Mouse (Mus musculus) embryonic facial prominence, embryonic 11.5 days (tissue): ENCODE results near the gene Raet1e. TPM values are rescaled to one million over a fixed set of nuclear protein-coding genes. Genes with fewer than 3 reads are reported as not detected.
"Not testable (repeated sequence)": the region's sequence is repeated elsewhere in the genome, so short reads cannot be mapped to it uniquely, and the experiment has no call there.

Experiments
- ATAC-seq: fragments of 200-750 bp; cut with Nextera tagmentation; replicated peaks from 2 replicates; pipeline ENCODE4 v1.8.0; 2017; ENCODE audit warnings: low read depth; ENCODE audit not compliant: insufficient number of reproducible peaks, low FRiP score, low TSS enrichment
- DNase-seq: peaks from one replicate; pipeline ENCODE4 v3.0.0-alpha.2; 2015; ENCODE audit warnings: low spot score
- H3K27ac ChIP-seq: fragments of 300-500 bp; sonication (generic); replicated peaks from 2 replicates; pipeline ENCODE4 v1.5.1; 2014; ENCODE audit warnings: mild to moderate bottlenecking, low read depth, low read length, control low read depth
- H3K27me3 ChIP-seq: fragments of 300-500 bp; sonication (generic); 2 replicates; pipeline ENCODE4 v1.6.1; 2014; ENCODE audit warnings: mild to moderate bottlenecking, low read length, moderate library complexity, mixed read lengths; ENCODE audit not compliant: control insufficient read depth, insufficient read depth
- H3K36me3 ChIP-seq: fragments of 300-500 bp; sonication (generic); replicated peaks from 2 replicates; pipeline ENCODE4 v1.6.1; 2014; ENCODE audit warnings: low read depth, mild to moderate bottlenecking, low read length, moderate library complexity, mixed read lengths; ENCODE audit not compliant: control insufficient read depth, insufficient read depth
- H3K4me1 ChIP-seq: fragments of 300-500 bp; sonication (generic); 2 replicates; pipeline ENCODE4 v1.6.1; 2014; ENCODE audit warnings: low read length, mixed read lengths; ENCODE audit not compliant: control insufficient read depth, insufficient read depth
- H3K4me2 ChIP-seq: fragments of 300-500 bp; sonication (generic); 2 replicates; pipeline ENCODE4 v1.6.1; 2014; ENCODE audit warnings: low read depth, mild to moderate bottlenecking, control low read depth, low read length, moderate library complexity
- H3K4me3 ChIP-seq: fragments of 300-500 bp; sonication (generic); 2 replicates; pipeline ENCODE4 v1.5.1; 2014; ENCODE audit warnings: low read depth, low read length, control low read depth
- H3K9ac ChIP-seq: fragments of 300-500 bp; sonication (generic); replicated peaks from 2 replicates; pipeline ENCODE4 v1.6.1; 2014; ENCODE audit warnings: mild to moderate bottlenecking, control low read depth, low read length
- H3K9me3 ChIP-seq: fragments of 300-500 bp; sonication (generic); replicated peaks from 2 replicates; pipeline ENCODE4 v1.6.1; 2016; ENCODE audit warnings: mild to moderate bottlenecking, low read length, inconsistent platforms, mixed read lengths; ENCODE audit not compliant: control insufficient read depth
- WGBS: fragments of 180-500 bp; shearing (Covaris S2); extraction: QIAGEN DNeasy Blood & Tissue Kit; methylation state at CpG from one replicate; pipeline ENCODE4 v1.1.7; 2014; 5-methylcytosine and 5-hydroxymethylcytosine counted together
- polyA plus RNA-seq: library from polyadenylated mRNA; unstranded; fragments of >200 nt; fragmentation: Nextera tagmentation; extraction: Ambion mirVana; gene quantifications from 2 replicates; pipeline ENCODE4 v1.2.1, GENCODE M21; 2014

Raet1e gene
- polyA plus RNA-seq, 1 experiment from 2014 or later, result 11.3 TPM

DNA sequence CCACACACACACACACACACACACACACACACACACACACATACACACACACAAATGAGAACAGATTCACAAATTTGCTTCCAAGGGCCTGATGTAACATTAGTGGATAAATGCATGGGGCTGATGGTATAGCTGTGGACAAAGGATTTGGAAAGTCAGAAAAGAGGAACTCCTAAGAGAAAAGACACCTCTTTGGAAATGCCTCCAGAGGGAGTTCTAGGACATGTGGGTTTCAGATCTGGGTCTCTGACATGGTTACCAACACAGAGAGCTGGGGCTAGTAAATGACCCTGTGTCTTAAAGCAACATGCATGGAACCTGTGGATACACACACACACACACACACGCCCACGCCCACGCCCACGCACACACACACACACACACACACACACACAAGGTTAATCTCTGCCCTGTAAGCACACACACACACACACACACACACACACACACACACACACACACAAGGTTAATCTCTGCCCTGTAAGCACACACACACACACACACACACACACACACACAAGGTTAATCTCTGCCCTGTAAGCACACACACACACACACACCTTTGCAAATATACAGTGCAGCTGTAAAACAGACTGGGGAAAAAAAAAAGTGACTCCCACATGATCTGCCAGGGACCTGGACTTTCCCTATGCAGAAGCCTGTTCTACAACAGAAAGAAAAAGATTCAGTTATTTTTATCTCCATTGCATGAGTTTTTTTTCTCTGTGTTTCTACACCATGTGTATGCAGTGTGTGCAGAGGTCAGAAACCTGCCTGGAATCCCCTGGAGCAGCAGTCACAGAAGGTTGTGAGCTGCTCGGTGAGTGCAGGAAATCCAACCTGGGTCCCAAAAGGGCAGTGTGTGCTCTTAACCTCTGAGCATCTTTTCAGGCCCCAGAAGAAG is 14.3 kb downstream of the Raet1e start:
- not testable (repeated sequence) for DNase-seq

DNA sequence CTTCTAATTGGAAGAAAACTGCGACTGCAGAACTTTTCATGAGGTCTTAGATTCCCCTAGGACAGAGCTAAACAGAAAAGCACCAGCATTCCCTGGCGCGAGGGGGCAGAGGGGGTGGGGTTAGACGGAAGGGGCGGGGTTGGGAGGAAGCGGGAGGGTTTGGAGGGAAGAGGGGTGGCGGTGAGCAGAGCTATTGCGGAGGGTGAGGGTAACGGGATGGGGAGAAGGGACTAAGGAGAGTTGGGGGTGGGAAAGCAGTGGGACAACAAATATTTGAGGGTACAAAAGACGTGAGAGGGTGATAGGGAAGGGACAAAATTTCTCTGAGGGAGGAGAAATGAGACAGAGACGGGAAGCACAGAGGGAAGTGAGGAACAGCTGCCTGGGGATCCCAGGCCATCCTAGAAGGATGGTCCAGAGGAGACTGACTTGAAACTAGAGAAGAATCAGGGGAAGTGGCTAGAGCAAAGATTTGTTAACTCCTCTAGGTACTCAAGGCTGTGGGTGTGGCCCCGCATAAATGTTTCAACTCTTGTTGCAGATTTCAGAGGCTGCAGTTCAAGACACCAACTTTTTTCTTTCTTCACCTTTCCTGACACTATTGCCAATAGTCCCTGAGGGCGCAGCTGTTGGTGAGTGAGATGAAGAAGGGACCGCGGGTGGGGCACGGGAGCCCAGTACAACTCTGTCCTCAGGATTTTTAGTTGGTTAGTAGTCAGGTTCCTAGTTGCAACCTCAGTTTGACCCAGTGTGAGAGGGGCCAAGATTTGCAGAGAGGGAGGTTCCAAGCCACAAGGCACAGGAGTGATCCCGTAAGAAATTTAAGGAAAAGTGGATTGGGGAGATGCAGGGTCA is 15.2 kb downstream of the Raet1e start:
- DNase-seq (peak; percentile 47), ATAC-seq (peak; percentile 67)
- not testable (repeated sequence) for H3K4me1 ChIP-seq, H3K27me3 ChIP-seq, H3K36me3 ChIP-seq, H3K4me2 ChIP-seq, H3K27ac ChIP-seq, H3K4me3 ChIP-seq, H3K9me3 ChIP-seq, H3K9ac ChIP-seq
- WGBS, result 11% methylated on average over 11 of the region's 17 CpGs

More for the DNA sequence above, 14.3 kb downstream of the Raet1e start:
- not testable (repeated sequence) for H3K27ac ChIP-seq, H3K4me3 ChIP-seq, H3K4me1 ChIP-seq, ATAC-seq, H3K4me2 ChIP-seq, H3K36me3 ChIP-seq, H3K9me3 ChIP-seq, H3K27me3 ChIP-seq, H3K9ac ChIP-seq
- WGBS, result 51% methylated on average over 4 of the region's 5 CpGs

DNA sequence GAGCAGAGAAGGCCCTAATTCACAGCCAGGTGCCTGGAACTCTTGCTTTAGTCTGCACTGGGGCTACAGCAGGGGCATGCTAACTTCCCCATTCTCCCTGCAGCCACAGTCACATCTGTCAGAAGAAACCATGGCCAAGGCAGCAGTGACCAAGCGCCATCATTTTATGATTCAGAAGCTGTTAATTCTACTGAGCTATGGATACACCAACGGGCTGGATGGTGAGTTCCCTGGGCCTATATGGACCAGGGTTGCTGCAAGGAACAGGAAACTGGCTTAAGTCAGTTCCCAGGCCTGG is 15.8 kb downstream of the Raet1e start:
- ATAC-seq, DNase-seq, H3K4me2 ChIP-seq, H3K4me1 ChIP-seq, H3K27ac ChIP-seq, H3K36me3 ChIP-seq, H3K27me3 ChIP-seq, H3K4me3 ChIP-seq, H3K9ac ChIP-seq, H3K9me3 ChIP-seq: not testable (repeated sequence)
- 81% methylated on average over 2 of the region's 2 CpGs for whole genome bisulfite sequencing

DNA sequence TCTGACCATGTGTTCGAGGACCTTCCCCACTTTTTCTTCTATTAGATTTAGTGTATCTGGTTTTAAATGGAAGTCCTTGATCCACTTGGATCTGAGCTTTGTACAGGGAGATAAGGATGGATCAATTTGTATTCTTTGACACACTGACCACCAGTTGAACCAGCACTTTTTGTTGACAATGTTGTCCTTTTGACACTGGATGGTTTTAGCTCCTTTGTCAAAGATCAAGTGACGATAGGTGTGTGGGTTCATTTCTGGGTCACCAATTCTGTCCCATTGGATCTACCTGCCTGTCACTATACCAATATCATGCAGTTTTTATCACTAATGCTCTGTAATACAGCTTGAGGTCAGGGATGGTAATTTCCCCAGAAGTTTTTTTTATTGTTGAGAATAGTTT is 18.1 kb downstream of the Raet1e start:
- H3K4me2 ChIP-seq, H3K9me3 ChIP-seq, ATAC-seq, DNase-seq, H3K9ac ChIP-seq, H3K36me3 ChIP-seq, H3K4me1 ChIP-seq, H3K4me3 ChIP-seq, H3K27ac ChIP-seq, H3K27me3 ChIP-seq: not testable (repeated sequence)
- WGBS, result 86% methylated on average over 2 of the region's 2 CpGs

DNA sequence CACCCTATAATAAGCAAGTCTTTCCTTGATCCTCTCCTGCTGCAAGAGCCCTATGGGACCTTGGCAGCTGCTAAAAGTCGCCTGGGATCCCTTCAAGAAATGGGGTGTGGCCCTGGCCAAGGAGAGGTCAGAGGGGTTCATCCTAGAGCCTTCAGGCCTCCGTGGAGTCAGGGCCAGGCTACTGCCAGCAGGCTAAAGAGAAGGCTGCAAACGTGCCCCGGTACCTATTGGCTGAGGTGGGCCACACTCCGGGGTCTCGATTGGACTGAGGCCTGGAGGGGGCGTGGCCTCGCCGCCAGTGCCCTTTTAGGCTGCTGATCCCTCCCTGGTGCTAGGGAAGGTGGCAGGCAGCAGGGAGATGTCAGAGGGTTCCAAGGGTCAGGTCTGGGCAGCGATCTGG is 32.7 kb downstream of the Raet1e start:
- H3K4me3 ChIP-seq, H3K36me3 ChIP-seq, H3K27me3 ChIP-seq, H3K4me1 ChIP-seq, H3K9me3 ChIP-seq, H3K4me2 ChIP-seq, H3K9ac ChIP-seq, H3K27ac ChIP-seq: not testable (repeated sequence)
- DNase-seq (peak; percentile 20), ATAC-seq (peak; percentile 83)
- 2% methylated on average over 6 of the region's 10 CpGs for WGBS

DNA sequence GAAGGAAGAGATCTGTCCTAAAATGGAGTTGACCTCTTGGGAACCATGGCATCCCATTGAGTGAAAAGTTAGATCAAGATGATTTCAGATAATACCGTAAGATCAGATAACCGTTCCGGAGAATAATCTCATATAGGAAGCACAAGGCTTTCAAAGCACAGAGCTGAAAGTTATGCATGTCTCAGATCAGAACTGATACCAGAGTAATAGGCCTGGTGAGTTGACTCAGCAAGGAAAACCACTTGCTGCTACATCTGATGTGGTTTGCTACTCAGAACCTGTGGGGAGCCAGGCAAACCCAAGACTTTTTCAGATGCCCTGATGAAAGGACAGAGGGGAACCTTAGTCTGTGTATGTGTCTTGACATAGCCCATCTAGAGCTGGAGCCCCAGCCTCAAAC is 43.0 kb downstream of the Raet1e start:
- not testable (repeated sequence) for H3K4me2 ChIP-seq, H3K27ac ChIP-seq, DNase-seq, H3K4me1 ChIP-seq, H3K9ac ChIP-seq, H3K9me3 ChIP-seq, H3K27me3 ChIP-seq, ATAC-seq, H3K36me3 ChIP-seq, H3K4me3 ChIP-seq
- no CpG with 5 or more reads among the region's 3 CpGs for WGBS

DNA sequence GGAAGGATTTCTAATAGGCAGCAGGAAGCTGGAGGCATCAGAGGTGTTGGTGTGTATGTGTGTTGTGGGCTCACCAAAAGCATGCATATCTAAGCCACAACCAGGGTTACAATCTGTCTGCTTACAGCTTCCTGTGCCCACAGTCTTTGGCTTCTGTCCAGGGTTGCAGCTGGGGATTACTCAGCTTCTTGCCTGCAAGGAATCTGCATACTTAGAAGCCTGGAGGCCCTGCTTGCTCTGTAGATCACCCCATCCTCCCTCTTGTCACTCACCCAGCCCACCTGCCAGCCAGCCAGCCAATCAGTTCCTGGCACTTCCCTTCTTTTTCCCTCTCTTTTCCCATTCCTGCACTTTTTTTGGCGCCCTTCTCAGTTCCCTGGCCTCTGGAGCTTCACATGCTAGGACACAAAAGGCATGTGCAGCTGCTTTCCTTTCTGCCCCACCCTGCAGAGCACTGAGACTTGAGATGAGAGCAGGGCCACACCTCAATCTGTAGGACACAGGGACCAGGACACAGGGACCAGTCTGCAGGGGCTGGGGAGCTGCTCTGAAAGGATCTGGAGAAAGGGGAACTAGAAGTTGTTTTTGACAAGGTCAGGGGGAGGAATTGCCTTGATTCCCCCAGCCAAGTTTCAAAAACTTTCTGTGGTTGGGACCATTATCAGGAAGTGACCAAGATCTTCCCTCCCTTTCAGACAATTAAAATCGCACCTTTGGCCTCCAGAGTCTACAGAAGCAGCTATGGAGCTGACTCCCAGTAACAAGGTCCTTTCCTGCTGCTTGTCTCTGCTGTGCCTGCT is 44.6 kb downstream of the Raet1e start:
- H3K27me3 ChIP-seq, ATAC-seq: not testable (repeated sequence)
- WGBS, result no CpG with 5 or more reads among the region's 2 CpGs

More for the DNA sequence above, 44.6 kb downstream of the Raet1e start:
- DNase-seq, H3K4me3 ChIP-seq, H3K9ac ChIP-seq, H3K4me1 ChIP-seq, H3K4me2 ChIP-seq, H3K27ac ChIP-seq, H3K36me3 ChIP-seq, H3K9me3 ChIP-seq: not testable (repeated sequence)
